Mouse (Mus musculus) Patski (cell line): ENCODE measurements around the gene Ccr8. TPM values are rescaled to one million over a fixed set of nuclear protein-coding genes. Genes with fewer than 3 reads are reported as not detected.

Experiments used
- ATAC-seq: fragments of 100-300 bp; one replicate; pipeline ENCODE4 v1.8.0; 2021
- CTCF ChIA-PET: fragments of 350-600 bp; sonication (Branson Sonifier 250); formaldehyde crosslinking; loops from one replicate; lab custom pipeline; 2022; ENCODE audit warnings: inconsistent platforms; lab: Charles Lee
- POLR2A ChIA-PET: fragments of 350-600 bp; sonication (Branson Sonifier 250); formaldehyde crosslinking; loops from one replicate; lab custom pipeline; 2022; ENCODE audit warnings: antibody characterized with exemption, inconsistent platforms; lab: Charles Lee
- DNase-seq: peaks from one replicate; pipeline ENCODE4 v3.0.0-alpha.2; 2011; ENCODE audit warnings: low read depth, low spot score
- H3K27me3 ChIP-seq: fragments of 371-371 bp; one replicate; pipeline ENCODE4 v1.5.1; 2021
- CTCF ChIP-seq: fragments of 100-300 bp; IDR thresholded peaks from one replicate; pipeline ENCODE4 v1.5.1; 2021
- in situ Hi-C: fragments of 300-500 bp; cut with MboI; formaldehyde crosslinking; loops from 3 replicates; pipeline ENCODE4 v1.11.1; 2018; ENCODE audit warnings: low pct_unique_long_range_greater_than_20kb, mixed read lengths
- polyA plus RNA-seq: library from polyadenylated mRNA; unstranded; gene quantifications from one replicate; pipeline ENCODE4 v1.2.3, GENCODE M21; 2021

Ccr8 gene
- polyA plus RNA-seq, 1 experiment from 2014 or later, result not detected

GRCm38 (mm10) chr9:120126868-120127267, 35.0 kb downstream of the Ccr8 start:
- ATAC-seq (no peak), DNase-seq (no peak)
- no peaks in the 10 kb centered on the region for H3K27me3 ChIP-seq
- ChIA-PET POLR2A (interaction anchor here (1.6 kb wide), 1 partner anchor 16 kb away, joined by 6 read pairs; no protein-coding TSS in a partner anchor), CTCF (interaction anchor here (0.9 to 1.6 kb wide), 3 partner anchors 10 to 17 kb away, joined by 3 to 5 read pairs (median 4); partner anchors contain the start of gene Slc25a38)
- in situ Hi-C loops, result no loop called here
- no peak for TF ChIP-seq CTCF

- POLR2A ChIA-PET, result interaction anchor here (0.8 to 1.6 kb wide), 3 partner anchors 17 to 166 kb away, joined by 3 to 6 read pairs (median 5); partner anchors contain the start of gene Slc25a38
- ATAC-seq (peak; percentile 84), DNase-seq (peak; percentile 90)
- H3K27me3 ChIP-seq, result no peaks in the 10 kb centered on the region
- CTCF ChIA-PET, result interaction anchor here (0.9 to 1.9 kb wide), 2 partner anchors 13 to 14 kb away, joined by 3 to 4 read pairs; no protein-coding TSS in a partner anchor
- in situ Hi-C loops, result no loop called here
- TF ChIP-seq CTCF, result no peak
These were observed 35.8 kb downstream of the Ccr8 start, which contains the start of gene Rpsa for GRCm38 (mm10) chr9:120127538-120128251. TSS of gene Rpsa (plus strand) at chr9:120127689.

- ChIA-PET POLR2A (no interaction called here), CTCF (interaction anchor here (1.9 kb wide), 1 partner anchor 11 kb away, joined by 4 read pairs; no protein-coding TSS in a partner anchor)
- no peak for ATAC-seq
- in situ Hi-C loops, result no loop called here
- DNase-seq, result no peak
- no peaks in the 10 kb centered on the region for H3K27me3 ChIP-seq
- no peak for TF ChIP-seq CTCF
These were observed 37.4 kb downstream of the Ccr8 start for GRCm38 (mm10) chr9:120129276-120129675.

DNA sequence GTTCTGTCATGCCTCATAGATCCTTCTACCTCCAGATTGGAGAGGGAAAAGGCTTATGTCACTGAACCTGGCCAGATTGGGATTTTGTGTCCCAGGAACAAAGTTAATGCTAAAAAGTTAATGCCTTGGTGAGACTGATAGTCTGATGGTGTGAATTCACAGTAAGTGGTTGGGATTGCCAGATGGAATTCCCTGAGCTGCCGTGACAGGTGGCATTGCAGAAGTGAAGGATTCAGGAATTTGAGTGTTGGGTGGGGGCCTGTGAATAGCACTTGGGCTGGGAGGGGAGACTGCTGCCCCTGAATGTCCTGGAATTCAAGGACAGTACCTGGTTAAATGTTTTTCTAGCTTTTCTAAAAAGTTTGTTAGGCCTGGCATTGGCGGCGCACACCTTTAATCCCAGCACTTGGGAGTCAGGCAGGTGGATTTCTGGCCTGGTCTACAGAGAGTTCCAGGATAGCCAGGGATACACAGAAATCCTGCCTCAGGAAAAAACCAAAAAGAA, 39.9 kb downstream of the Ccr8 start:
- in situ Hi-C loops, result no loop called here
- POLR2A ChIA-PET, result no interaction called here
- CTCF ChIA-PET, result interaction anchor here (1.2 kb wide), 1 partner anchor 9 kb away, joined by 3 read pairs; no protein-coding TSS in a partner anchor

GRCm38 (mm10) chr9:120132980-120133754, 41.3 kb downstream of the Ccr8 start:
- TF ChIP-seq CTCF, result no peak
- ChIA-PET CTCF (no interaction called here), POLR2A (interaction anchor here (1.6 kb wide), 1 partner anchor 37 kb away, joined by 5 read pairs; no protein-coding TSS in a partner anchor)
- DNase-seq (no peak), ATAC-seq (no peak)
- no peaks in the 10 kb centered on the region for H3K27me3 ChIP-seq
- in situ Hi-C loops, result no loop called here

More for the DNA sequence above, 39.9 kb downstream of the Ccr8 start:
- ATAC-seq, result no peak
- DNase-seq, result no peak
- no peaks in the 10 kb centered on the region for H3K27me3 ChIP-seq
- TF ChIP-seq CTCF, result no peak

DNA sequence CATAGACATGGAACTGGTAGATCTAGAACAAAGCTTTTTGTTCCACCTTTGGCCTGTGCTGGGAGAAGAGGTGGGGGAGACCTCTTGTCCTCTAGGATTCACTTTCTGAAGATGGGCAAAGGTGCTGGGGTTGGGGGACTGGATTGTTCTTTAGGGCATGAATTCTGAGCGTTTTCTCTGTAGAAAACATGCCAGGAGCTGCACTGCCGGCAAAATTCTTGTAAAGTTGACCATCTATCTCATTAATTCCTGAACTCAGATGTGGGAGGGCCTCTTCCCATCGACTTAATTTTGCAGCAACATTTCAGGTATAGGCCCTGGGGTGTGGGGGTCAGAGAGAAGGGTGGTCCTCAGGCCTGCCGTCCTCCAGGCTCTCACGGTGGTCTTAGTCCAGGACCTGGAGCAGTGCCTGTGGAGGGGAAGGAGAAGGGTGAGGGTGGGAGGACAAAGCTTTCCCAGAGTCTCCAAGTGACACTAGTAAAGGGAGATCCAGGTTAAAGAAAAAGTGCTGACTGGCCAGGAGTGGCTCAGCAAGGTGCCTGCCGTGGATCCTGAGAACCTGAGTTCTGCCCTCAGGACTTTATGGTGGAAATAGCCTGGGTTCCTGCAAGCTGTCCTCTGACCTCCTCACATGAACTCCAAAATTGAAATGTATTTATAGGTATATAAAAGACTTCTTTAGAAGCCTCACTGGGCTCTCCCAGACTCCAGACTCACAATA, 42.0 kb downstream of the Ccr8 start:
- ATAC-seq, result no peak
- H3K27me3 ChIP-seq, result no peaks in the 10 kb centered on the region
- no peak for TF ChIP-seq CTCF
- DNase-seq, result no peak
- ChIA-PET POLR2A (interaction anchor here (1.6 kb wide), 1 partner anchor 37 kb away, joined by 5 read pairs; no protein-coding TSS in a partner anchor), CTCF (no interaction called here)
- in situ Hi-C loops, result no loop called here

DNA sequence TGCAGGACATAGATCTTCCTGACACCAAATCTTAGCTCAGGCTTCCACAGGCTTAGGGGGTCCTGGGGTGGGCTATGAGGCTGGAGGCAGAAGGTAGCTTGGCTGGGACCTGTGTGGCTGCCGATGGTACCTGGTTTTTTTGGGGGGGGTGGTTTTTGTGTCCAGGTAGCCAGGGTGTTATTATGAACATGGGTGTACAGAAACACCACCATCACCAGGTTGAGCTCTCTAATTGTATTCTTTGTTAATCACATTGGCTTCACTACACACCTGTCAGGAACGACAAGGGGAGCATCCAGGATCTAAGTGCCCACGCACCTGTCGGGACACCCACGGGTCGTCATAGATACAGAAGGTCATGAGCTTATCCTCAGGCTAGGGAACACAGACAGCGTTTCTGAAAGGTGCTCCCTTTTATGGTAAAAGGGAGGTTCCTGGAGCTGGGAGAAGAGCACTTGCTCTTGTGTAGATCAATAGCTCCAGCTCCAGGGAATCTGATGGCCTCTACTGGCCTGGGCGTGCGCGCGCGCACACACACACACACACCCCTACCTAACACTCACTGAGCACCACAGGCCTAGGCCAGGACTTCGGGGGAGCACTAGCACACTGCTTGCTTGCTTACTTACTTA, 42.7 kb downstream of the Ccr8 start:
- ChIA-PET CTCF (interaction anchor here (1.0 kb wide), 1 partner anchor 37 kb away, joined by 3 read pairs; no protein-coding TSS in a partner anchor), POLR2A (no interaction called here)
- DNase-seq, result no peak
- TF ChIP-seq CTCF, result no peak
- ATAC-seq, result no peak
- in situ Hi-C loops, result no loop called here
- H3K27me3 ChIP-seq, result no peaks in the 10 kb centered on the region

DNA sequence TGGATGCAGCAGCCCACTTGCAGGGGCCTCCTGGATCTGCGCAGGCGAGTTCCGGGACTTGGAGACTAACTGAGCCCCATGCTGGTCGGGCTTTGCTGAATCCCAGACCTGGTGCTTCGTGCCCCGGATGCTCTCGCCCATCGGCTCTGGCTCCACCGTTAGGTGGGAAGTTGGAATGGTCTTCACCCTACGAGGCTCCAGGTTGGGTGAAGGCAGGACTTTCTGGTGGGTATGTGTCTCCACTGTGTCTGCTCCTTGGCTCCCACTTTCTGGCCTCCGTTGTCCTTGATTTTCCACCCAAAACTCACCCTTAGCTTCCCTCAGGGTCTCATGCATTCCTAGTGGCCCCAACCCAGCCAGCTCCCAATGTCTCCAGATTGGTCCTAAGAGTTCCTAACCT, 43.5 kb downstream of the Ccr8 start:
- TF ChIP-seq CTCF, result no peak
- no peaks in the 10 kb centered on the region for H3K27me3 ChIP-seq
- CTCF ChIA-PET, result interaction anchor here (1.0 kb wide), 1 partner anchor 36 kb away, joined by 3 read pairs; no protein-coding TSS in a partner anchor
- no peak for ATAC-seq
- no peak for DNase-seq
- POLR2A ChIA-PET, result no interaction called here
- in situ Hi-C loops, result no loop called here

DNA sequence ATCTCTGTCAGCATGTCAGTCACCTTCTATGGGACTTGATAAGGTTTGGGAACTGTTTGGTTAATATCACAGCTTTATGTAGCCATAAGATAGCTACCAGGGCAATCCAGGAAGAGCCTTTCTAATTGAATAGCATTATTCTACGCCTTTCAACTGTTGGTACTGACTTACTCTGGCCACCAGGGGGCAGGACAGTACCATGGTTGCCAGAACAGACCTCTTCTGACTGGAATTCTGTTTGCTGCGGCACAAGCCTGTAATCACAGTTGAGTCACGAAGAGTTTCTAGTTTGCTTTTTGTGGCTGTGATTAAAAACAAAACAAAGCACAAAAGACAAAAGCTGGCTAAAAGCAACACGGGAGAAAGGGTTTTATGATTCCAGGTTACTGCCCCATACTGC, 48.7 kb downstream of the Ccr8 start:
- peak; percentile 93 for TF ChIP-seq CTCF
- CTCF ChIA-PET, result interaction anchor here (0.8 to 2.9 kb wide), 12 partner anchors 9 to 56 kb away, joined by 3 to 14 read pairs (median 4); partner anchors contain the start of gene Mobp
- H3K27me3 ChIP-seq, result peaks cover 12% of the 10 kb centered on the region
- in situ Hi-C loops, result no loop called here
- ATAC-seq (peak; percentile 62), DNase-seq (peak; percentile 9)
- POLR2A ChIA-PET, result no interaction called here
